Mouse (Mus musculus) liver, postnatal 0 days (tissue): ENCODE measurements around the gene Best1.

Experiments
- CTCF ChIP-seq: sonication (generic); IDR thresholded peaks from 2 replicates; pipeline ENCODE4 v1.5.1; 2016; ENCODE audit warnings: antibody characterized with exemption, low read depth
- EP300 ChIP-seq: IDR thresholded peaks from 2 replicates; pipeline ENCODE4 v1.6.1; 2016; ENCODE audit warnings: antibody characterized with exemption, low read depth, mild to moderate bottlenecking

DNA sequence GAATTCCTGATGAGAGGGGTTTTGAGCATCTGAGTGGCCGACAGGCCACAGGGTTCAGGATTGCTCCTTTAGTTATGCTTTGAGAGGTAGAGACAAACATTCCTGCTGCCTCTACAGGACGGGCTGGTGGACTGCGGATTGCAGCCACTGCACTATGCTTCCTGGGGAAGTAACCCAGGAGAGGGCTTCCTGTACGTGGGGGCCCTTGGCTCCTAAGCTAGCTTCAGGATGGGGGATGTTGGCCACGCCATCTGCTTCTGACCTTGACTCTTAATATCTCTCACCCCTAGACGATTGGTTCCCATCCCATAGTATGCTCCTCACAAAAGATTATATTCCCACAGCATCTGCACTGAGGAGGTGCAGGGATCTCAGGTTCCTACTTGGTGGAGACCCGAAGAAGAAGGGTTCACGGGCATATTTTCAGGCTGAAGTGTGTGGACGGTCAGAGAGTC, 21.9 kb upstream of the Best1 start:
- TF ChIP-seq CTCF (no peak), EP300 (no peak)
